Mouse (Mus musculus) cerebellum, adult 9-10 months (tissue): Measurements from ENCODE around the gene Med9.
"Not testable (repeated sequence)": the region's sequence is repeated elsewhere in the genome, so short reads cannot be mapped to it uniquely, and the experiment has no call there.

Source experiments
- DNase-seq: peaks from one replicate; pipeline ENCODE4 v3.0.0; 2022

Med9 gene

DNA sequence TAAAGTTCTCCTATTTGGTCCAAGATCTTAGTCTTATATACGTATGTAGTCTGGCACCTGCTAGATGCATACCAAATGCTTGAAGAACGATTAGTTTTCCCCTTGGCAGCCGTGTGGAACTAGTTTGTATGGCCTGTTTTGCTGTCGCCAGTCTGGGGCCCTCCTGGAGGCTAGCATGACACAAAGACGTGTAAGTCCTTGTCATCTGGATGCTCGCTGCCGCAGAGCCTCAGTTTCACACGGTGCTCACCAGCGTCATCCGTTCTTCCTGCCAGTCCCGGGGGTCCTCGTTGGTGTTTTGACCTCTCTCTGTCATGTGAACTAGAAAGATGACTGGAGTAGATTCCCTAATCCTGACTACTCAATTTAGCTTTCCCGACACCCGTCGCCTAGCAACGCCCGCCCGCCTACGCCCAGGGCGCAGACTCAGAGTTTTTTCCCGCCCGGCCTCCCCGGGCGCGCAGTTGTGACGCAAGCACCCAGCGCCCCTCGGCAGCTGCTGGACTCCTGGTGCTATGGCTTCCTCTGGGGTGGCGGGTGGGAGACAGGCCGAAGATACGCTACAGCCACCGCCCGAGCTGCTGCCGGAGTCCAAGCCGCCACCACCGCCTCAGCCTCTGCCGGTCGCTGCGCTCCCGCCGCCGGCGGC lies at the start of gene Med9:
Med9 (plus strand) TSS at position 455 of the 649 bp plus-strand sequence.
- DNase-seq = peak; percentile 89

DNA sequence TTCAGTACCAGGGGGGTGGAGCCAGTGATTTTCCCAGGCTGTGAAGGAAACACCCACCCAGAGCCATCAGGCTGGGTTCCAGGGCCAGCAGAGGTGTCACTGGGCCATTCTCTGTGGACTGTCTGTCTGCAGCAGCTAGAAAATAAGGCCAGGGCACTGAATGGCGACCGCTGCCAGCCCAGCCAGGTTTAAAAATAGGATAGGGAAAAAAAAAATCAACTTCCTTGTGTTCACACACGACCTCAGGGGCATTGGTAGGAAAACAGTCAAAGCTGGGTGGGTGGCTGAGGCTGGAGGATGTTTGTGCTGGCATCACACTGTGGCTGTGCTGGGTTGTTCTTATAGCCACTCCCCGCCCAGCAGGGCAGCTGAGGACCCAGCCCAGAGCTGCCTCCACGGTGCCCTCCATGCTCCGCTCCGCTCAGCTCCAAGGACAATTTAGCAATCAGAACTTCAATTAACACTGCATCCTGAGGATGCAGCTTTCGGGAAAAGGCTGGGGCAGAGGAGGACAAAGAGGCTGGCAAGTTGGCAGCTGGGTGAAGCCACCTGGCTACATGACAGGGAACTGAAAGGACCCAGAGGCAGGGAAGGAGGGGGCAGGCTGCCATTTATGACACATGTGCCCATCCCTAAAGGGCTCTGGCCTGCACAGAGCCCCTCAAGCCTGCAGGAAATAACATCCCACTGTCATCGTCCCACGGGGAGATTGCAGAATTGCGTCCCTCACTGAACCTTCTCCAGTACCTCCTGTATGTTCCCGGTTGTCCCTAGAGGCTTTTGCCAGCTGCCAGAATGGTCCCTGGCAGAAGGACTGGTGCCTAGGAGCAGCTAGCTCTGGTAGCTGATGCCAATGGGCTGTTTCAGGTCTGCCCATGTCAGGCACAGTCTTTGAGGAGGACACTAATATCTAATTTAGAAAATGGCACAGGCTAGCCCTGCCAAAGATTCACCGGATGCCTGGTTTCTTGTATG lies 48.0 kb upstream of the Med9 start:
- no peak for DNase-seq

DNA sequence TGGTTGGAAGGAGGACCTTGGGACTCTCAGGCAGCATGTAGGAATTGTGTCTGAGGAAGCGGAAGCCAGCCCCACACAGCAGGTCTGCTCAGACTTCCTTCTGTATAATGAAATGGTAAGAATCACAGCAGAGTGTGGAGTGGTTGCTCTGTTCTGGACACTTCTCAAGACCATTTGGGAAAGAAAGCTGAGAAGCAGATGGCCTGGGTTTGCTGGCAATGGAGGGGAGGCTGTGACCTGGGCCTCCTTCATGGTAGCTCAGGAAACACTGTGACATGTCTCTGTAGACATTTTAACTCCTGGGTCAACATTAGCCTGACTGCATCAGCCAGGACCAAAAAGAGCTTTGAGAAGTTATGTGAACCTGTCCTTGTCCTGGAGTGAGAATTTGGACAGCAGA lies 47.0 kb upstream of the Med9 start:
- DNase-seq = peak; percentile 52

DNA sequence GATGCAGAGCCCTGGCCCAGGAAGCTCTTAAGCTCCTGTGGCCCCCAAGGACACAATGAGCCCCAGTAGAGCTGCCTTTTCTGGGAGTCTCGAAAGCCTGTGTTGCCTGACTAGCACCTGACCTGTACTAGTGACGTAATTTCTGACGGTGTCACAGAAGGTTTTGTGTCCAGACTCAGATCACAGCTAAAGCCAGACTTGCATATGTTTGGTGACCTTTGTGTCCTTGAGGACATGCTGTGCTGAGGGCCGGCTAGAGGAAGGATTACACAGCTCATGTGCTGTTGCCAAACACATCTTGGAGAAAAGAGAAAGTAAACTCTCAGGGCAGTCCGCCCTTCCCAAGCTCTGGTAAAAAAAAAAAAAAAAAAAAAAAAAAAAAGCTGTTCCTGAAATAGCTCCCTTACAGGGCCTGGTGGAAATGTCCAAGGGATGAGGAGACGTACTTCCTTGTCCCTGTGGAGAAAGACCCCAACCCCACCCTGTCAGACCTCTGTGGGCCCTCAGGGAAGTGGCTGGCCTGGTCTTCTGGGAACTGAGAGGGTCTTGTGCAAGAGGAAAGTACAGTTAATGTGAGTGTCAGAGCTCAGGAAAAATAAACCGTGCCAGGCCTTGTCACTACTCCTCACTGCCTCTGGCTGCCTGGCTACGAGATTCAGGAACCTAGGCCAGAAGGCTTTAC lies 45.8 kb upstream of the Med9 start:
- DNase-seq = no peak

DNA sequence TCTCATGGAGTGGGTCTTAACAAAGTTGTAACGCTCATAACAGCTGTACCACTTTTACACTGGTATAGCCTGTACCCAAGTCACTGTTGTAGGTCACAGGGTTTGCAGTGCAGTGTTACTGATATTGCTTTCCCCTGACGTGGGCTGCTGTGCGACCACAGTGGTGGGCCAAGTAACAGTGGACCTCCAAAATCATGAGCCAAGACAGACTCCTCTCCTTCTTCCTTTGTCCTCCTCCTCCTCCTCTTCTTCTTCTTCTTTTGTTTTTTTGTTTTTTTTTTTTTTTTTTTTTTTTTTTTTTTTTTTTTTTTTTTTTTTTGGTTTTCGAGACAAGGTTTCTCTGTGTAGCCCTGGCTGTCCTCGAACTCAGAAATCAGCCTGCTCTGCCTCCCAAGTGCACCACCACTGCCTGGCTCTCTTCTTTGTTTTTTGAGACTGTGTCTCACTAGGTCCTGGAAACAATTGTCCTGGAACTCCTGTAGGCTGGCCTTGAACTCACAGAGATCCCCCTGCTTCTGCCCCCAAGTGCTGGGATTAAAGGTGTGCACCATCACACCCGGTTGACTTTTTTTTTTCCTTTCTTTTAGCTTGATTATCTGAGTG lies 41.4 kb upstream of the Med9 start:
- DNase-seq = no peak

DNA sequence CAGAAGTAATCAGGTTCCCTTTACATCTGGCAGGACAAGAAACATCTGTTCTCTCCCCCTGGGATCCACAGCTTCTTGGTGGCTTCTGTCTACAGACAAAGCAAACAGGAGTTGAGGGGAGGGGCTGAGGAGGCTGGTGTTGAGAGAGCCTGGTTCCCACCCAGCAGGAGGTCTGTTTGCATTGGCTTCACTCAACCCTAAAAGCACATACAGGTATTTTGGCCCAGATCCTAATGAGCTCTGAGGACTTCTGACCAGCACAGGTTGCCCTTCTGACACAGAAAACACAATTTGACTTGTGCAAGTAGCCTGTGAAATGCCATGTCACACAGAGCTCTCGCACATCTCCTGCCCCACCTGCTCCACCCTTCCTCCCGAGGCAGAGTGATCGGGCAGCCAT lies 39.6 kb upstream of the Med9 start:
- no peak for DNase-seq

GRCm38 (mm10) chr11:59910586-59910985 lies 37.4 kb upstream of the Med9 start:
- DNase-seq = no peak

DNA sequence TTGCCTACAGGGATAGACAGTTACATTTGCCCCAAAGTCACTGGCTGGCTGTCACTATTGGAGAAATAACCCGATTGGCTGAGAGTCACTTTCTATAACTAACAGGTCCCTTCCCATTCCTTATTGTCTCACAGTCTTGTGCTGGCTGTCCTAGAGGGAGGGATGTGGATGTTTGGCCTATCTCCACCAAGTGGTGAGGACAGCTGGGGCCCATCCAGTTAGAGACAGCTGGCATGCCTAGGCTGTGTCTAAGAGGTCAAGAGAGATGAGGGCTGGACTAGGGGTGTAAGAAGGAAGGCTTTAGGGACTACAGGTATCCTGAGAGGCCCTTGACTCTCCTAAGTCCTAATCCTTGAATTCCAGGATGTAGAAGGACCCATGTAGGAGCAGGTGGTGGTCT lies 36.5 kb upstream of the Med9 start:
- no peak for DNase-seq

DNA sequence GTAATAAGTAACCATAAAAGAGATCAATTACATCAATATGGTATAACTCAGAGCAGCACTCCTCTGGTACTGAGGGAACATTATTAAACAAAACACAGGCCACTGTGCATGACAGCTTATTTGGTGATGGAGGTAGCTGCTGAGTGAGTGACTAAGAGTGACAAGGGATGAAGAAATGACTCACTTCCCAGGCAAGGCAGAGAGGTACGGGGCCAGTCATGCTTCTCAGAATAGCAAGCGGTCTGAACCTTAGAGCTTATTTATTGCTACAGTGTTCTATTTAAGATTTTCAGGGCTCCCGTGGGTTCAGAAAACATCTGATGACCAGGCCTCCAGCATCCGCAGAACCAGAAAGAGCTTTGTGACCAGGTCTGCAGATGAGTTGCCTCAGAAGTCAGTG lies 34.3 kb upstream of the Med9 start:
- no peak for DNase-seq

- DNase-seq = no peak
Observed at GRCm38 (mm10) chr11:59918014-59918413, 30.0 kb upstream of the Med9 start.

DNA sequence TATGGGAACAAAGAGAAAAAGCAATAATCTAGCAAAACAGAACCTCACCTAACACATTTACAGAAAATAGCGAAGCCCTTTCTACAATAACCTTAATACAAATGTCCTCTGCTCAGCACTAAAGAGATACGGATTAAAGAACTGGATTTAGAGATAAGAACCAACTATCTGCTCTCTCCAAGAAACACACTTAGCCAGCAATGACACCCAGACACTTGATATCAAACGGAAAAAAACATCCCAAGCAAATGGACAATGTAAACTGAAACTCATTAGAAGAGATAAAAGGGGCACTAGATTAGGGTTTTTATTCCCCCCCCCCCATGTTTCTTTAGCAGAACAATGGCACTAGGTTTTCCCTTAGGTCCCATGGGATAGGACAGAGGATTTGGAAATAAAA lies 28.6 kb upstream of the Med9 start:
- no peak for DNase-seq

GRCm38 (mm10) chr11:59920331-59920730 lies 27.7 kb upstream of the Med9 start:
- DNase-seq = no peak

- no peak for DNase-seq
Observed at GRCm38 (mm10) chr11:59921265-59921664, 26.7 kb upstream of the Med9 start.

GRCm38 (mm10) chr11:59930031-59930430 lies 18.0 kb upstream of the Med9 start:
- DNase-seq = no peak

DNA sequence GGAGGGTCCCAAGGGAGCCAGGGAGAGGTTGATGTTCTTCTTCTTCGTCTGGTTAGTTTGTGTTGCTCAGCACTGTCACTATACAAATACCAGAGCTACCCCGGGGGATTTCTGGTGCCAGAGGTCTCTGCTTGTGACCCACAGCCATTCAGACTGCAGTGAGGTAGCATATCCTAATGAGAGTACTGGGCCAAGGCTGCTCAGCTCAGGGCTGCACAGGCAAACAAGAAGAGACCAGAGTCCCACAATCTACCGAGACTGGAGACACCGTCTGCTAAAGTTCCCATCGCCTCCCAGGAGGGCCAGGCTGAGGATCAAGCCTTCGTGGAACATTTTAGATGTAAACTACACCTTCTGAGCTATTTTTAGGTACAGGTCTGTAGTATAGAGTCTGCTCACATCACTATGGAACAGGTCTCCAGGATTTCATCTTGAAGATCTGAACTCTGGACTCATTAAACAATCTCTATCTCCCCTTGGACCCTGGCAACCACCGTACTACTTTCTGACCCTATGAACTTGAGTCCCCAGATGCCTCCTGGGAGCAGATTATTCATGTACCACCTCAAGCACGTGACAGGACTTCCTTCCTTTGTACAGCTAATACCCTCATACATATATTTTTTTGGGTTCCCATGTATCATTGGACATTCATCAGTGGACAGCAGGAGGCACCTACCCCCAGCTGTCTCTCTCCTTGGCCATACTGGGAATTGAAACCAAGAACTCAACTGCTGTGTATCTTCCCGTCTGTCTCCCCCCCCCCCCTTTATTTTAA lies 15.3 kb upstream of the Med9 start:
- no peak for DNase-seq

- no peak for DNase-seq
Observed at GRCm38 (mm10) chr11:59933943-59934342, 14.1 kb upstream of the Med9 start.

- no peak for DNase-seq
Observed at GRCm38 (mm10) chr11:59937023-59937422, 11.0 kb upstream of the Med9 start.

GRCm38 (mm10) chr11:59937615-59938014 lies 10.4 kb upstream of the Med9 start:
- DNase-seq = no peak

GRCm38 (mm10) chr11:59939821-59940220 lies 8.2 kb upstream of the Med9 start:
- DNase-seq = no peak

DNA sequence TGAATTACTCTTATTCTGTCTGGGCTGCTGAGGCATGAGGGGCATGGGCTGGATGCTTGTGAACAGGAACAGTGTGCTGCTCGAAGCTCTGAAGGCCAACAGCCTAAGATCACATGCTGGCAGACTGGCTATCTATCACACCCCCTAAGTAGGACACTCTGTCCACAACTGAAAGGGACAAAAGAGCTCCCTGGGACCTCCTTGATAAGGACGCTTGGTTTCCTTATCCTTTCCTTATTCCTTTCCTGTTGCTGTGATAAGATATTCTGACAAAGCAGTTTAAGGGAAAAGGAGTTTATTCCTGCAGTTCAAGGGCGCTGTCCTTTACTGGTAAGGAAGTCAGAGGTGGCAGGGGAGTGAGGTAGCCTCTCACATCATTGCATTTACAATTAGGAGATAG lies 7.4 kb upstream of the Med9 start:
- DNase-seq = no peak

GRCm38 (mm10) chr11:59941391-59941790 lies 6.6 kb upstream of the Med9 start:
- no peak for DNase-seq

DNA sequence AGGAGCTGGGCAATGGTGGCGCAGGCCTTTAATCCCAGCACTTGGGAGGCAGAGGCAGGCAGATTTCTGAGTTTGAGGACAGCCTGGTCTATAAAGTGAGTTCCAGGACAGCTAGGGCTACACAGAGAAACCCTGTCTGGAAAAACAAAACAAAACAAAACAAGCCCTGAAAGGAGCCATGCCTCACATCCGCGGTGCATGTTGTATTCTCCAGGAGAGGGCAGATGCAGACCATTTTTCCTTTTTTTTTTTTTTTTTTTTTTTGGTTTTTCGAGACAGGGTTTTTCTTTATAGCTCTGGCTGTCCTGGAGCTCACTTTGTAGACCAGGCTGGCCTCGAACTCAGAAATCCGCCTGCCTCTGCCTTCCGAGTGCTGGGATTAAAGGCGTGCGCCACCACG lies 3.2 kb upstream of the Med9 start:
- not testable (repeated sequence) for DNase-seq

DNA sequence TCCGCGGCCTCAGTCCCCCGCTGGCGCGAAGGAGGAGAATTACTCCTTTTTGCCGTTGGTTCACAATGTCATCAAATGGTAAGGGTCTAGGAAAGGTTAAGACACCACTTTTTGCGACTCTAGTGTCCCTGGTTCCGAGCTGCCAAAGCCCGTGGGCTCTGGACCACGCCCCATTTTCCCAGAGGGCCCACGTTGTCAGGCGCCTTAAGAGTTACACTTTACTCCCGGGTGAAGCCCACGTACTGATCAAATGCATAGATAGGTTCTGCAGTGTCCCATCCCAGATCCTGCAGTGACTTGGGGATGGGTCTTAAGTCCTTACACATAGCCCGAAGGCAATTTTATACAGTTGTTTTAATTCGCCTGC lies 378 bp downstream of the Med9 start:
- no peak for DNase-seq
